Mouse (Mus musculus): ENCODE measurements around the gene Zfp668.

The Zfp668 gene

DNA sequence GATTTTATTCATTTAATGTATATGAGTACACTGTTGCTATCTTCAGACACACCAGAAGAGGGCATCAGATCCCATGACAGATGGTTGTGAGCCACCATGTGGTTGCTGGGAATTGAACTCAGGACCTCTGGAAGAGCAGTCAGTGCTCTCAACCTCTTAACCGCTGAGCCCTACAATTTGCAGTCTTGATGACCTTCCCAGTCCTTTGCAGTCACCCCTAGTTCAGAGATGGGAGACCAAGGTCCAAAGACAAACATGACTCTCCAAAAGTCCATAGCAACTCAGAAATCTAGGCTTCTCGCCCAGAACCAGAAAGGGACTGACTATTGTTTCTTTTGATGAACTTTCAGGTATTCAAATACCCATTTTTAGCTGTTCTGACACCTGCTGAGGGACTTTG is 36.6 kb downstream of the Zfp668 start:
- ChIA-PET CTCF (interaction anchor here in 3 of 4 experiments (0.6 to 2.2 kb wide), 7 partner anchors 9 to 1008 kb away, joined by 3 to 13 read pairs (median 4); partner anchors contain the start of gene Hsd3b7 (in 1 of the 3)), POLR2A (interaction anchor here in 3 of 4 experiments (0.6 to 3.5 kb wide), 28 partner anchors 9 to 273 kb away, joined by 3 to 16 read pairs (median 6); partner anchors contain the start of genes Fus (in 2 of the 3), Zfp646 (in 2 of the 3), Zfp668 (in 2 of the 3) and Ctf1 (in 1 of the 3))

DNA sequence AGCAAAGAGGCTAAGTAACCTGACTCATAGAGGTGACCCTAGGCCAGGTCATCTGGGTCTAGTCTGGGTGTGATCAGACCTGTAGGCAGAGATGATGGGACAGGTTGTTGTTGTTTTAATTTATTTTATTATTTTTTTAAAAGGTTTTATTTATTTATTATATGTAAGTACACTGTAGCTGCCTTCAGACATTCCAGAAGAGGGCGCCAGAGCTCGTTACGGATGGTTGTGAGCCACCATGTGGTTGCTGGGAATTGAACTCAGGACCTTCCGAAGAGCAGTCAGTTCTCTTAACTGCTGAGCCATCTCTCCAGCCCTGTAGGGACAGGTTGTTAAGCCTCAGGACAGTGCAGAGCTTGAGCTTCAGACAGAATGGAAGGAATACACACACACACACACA is 38.8 kb downstream of the Zfp668 start:
- CTCF ChIA-PET: interaction anchor here (0.6 to 1.5 kb wide), 7 partner anchors 11 to 181 kb away, joined by 3 to 8 read pairs (median 3); no protein-coding TSS in a partner anchor

DNA sequence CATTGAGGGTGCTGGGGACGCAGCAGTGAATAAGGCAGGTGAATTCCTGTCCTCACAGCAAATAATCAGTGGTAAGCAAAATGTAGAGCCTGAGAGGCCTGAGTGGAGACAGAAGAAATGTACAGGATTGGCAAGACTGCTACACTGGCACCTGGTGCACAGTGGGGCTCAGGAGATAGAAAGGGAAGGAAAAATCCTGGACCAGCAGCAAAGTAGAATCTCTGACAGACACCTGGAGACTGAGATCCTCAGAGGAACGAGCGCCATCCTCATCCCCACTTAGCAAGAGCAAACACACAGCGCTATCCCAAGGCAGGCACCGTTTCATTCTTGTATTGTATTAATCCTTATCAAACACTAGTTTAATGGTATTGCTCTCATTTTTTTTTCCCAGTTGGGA is 39.2 kb downstream of the Zfp668 start:
- ChIA-PET CTCF (interaction anchor here (0.6 to 1.5 kb wide), 7 partner anchors 12 to 180 kb away, joined by 3 to 21 read pairs (median 3); no protein-coding TSS in a partner anchor), POLR2A (interaction anchor here in 2 of 4 experiments (0.6 to 2.2 kb wide), 11 partner anchors 9 to 49 kb away, joined by 3 to 5 read pairs (median 4); no protein-coding TSS in a partner anchor)

More for the DNA sequence above, 38.8 kb downstream of the Zfp668 start:
- POLR2A ChIA-PET: interaction anchor here in 3 of 4 experiments (0.6 to 2.2 kb wide), 11 partner anchors 8 to 54 kb away, joined by 3 to 5 read pairs (median 4); no protein-coding TSS in a partner anchor

DNA sequence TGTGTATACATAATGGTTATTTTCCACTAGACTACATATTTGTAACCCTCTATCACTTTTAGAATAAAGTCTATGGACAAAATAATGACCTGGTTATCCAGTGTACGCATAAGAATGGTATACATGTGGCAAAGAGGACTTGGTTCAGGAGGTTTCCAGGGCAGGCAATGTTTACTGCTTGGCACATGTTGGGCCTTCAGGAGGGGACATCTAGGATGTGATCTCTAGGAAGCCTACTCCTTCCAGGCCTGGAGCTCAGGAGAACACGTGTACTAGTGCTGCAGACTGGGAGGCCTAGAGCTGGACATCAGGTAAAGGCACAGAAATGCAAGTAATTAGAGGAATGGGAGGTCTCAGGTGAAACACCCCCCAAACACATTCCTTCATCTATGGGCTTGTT is 41.1 kb downstream of the Zfp668 start:
- CTCF ChIA-PET: no interaction called here

DNA sequence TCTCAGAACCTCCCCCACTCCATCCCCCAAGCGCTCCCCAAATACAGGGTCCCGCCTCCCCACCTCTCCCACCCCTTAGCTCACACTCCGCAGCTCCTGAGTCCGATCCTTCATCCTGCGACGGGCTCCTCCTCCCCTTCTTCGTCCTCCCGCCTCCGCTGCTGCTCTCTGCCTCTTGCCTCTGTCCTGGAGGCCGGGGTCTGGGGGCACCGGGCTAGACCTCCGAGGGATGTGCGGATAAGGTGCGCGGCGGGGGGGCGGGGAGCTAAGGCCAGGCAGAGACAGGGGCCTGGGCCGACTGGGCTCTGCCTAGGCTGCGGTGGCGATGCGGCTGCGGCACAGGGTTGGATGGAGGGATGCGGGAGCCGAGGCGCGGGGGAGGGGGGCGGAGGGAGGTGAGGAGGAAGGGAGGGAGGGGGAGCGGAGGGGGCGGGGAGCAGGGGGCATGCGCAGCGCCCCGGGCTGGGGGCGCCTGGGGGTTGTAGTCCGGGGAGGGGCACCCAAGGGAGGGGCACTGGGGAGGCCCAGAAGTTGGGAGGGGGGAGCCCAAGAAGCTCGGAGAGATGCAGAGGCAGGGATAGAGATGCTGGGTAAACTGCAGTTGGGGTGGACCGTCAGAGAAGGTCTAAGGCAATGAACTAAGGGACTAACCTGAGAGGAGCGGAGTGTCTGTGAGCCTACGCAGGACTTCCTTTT is 52.3 kb downstream of the Zfp668 start, which contains the start of the genes Stx4a and Stx1b:
TSS of gene Stx4a (plus strand) at position 119 of the 696 bp plus-strand sequence.
TSS of gene Stx1b (minus strand) at position 374 of the 696 bp plus-strand sequence.
- CTCF ChIA-PET: interaction anchor here (0.5 to 1.6 kb wide), 14 partner anchors 9 to 233 kb away, joined by 3 to 7 read pairs (median 3); partner anchors contain the start of gene Hsd3b7 (in 1 of the 4)
- POLR2A ChIA-PET: interaction anchor here in 3 of 4 experiments (0.5 to 1.9 kb wide), 13 partner anchors 16 to 181 kb away, joined by 3 to 4 read pairs (median 3); no protein-coding TSS in a partner anchor

More for the DNA sequence above, 41.1 kb downstream of the Zfp668 start:
- POLR2A ChIA-PET: no interaction called here

DNA sequence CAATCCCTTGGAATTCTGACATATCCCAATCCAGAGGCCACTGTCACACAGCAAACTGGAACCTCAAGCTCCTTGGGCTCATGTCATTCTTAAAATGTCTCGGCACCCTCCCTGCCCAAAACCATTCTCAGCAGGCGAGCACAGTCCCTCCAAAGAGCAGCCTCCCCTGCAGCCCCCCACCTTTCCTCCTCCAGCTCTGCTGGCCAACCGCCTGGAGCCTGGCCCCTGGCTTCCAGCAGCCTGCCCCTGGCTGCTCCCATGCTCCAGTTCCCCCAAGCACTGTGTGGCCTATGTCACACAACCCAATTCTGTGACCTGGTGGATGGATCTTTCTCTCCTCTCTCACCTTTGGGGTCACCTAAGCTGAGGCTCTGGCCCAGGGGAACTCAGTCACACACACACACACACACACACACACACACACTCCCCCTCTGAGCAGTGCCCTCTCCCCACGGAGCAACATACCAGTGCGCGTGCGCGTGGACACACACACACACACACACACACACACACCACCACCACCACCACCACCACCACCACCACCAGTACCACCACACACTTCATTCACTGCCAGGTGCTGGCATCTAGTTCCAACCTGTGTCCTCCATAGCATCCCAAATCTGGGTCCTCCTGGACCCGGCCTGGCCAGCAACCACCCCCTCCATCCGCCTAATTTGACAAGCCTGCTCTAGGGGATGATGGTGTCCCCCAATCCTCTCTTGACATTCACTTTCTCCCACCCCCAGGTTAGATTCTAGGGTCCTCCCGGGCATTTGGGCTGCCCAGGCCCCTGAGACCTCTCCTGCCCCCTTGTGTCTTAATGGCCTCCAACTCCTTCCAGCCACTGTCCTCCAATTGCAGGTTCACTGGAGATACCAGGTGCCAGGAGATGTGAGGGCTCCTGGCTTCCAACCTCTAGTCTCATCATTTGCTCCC is 53.1 kb downstream of the Zfp668 start:
- POLR2A ChIA-PET: interaction anchor here in 3 of 4 experiments (0.6 to 1.9 kb wide), 12 partner anchors 14 to 182 kb away, joined by 3 to 4 read pairs (median 3); no protein-coding TSS in a partner anchor
- CTCF ChIA-PET: interaction anchor here in 3 of 4 experiments (0.5 to 1.6 kb wide), 11 partner anchors 8 to 121 kb away, joined by 3 to 7 read pairs (median 3); partner anchors contain the start of genes Hsd3b7 (in 2 of the 3) and Vkorc1 (in 1 of the 3)

DNA sequence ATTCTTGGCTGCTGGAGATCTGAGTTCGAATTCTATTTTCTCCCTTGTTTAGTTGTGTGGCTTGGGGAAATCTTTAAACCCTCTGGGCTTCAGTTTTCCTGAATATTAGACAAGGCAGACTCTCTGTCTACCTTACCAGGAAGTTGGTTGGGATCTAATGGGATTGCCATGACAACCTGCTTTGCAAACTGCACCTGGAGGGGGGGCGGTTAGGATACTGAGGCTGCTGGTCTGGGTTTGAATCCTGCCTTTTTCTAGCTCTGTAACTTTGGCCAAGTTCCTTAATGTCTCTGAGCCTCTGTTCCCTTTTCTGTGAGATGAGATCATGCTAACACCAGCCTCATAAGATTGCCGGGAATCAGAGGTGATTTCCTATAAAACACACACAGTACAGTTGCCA is 54.1 kb downstream of the Zfp668 start:
- CTCF ChIA-PET: interaction anchor here in 3 of 4 experiments (0.5 to 1.0 kb wide), 5 partner anchors 15 to 113 kb away, joined by 3 to 21 read pairs (median 4); partner anchors contain the start of gene Vkorc1 (in 1 of the 3)
- POLR2A ChIA-PET: interaction anchor here in 2 of 4 experiments (0.8 to 1.9 kb wide), 3 partner anchors 15 to 47 kb away, joined by 3 to 4 read pairs (median 4); no protein-coding TSS in a partner anchor

DNA sequence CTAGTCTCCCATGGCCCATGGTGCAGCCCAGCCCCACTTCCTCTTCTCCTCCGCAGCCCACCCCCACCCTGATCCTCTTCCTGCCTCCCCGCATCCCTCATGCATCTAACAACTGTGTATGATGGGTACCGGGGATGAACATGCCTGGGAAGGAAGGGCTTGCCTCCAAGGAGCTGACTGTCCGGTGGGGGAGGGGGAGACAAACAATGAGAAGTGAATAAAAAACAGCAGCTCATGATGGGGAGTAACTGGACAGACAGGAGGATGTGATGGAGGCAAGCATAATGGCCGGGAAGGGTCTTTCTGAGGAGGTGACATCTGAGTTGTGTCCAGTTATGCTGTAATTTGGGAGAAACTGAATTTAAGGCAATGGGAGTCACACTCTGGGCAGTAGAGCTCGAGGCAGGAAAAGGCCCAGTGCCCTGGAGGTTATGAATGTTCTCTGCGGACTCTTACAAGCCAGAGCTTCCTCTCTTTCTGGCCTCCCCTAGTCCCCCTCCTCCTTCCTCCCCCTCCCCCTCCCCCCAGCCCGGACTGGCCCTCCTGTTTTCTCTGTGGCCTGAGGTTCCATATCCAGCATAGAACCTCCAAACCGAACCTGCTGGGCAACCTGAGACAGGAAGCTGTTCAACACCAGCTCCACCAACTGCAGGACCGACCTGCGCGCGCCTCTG is 55.7 kb downstream of the Zfp668 start:
- CTCF ChIA-PET: interaction anchor here in 3 of 4 experiments (0.6 to 1.5 kb wide), 4 partner anchors 12 to 144 kb away, joined by 3 to 4 read pairs (median 4); no protein-coding TSS in a partner anchor
- POLR2A ChIA-PET: interaction anchor here in 2 of 4 experiments (0.5 to 2.0 kb wide), 11 partner anchors 9 to 168 kb away, joined by 3 to 5 read pairs (median 3); partner anchors contain the start of genes Hsd3b7 (in 2 of the 2) and Kat8 (in 1 of the 2)

DNA sequence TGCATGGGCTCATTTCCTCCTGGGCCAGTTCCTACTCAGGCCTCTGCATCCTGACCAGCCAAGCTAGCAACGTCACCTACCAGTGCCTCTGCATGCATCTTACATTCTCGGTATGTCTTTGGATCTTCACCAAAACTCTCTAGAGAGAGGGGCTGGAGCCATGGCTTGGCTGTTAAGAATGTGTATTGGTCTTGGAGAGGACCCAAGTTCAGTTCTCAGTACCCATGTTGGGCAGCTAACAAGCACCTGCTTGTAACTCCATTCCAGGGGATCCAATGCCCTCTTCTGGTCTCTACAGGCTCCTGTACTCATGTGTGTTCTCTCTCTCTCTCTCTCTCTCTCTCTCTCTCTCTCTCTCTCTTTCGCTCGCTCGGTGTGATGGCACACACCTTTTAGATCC is 58.9 kb downstream of the Zfp668 start:
- POLR2A ChIA-PET: interaction anchor here in 3 of 4 experiments (1.2 to 4.9 kb wide), 5 partner anchors 13 to 192 kb away, joined by 3 to 24 read pairs (median 10); partner anchors contain the start of genes Gm49388 (in 1 of the 3), Hsd3b7 (in 1 of the 3), Zfp646 (in 1 of the 3) and Zfp668 (in 1 of the 3)
- CTCF ChIA-PET: interaction anchor here in 2 of 4 experiments (0.7 to 2.6 kb wide), 2 partner anchors 9 to 44 kb away, joined by 5 to 7 read pairs; no protein-coding TSS in a partner anchor

DNA sequence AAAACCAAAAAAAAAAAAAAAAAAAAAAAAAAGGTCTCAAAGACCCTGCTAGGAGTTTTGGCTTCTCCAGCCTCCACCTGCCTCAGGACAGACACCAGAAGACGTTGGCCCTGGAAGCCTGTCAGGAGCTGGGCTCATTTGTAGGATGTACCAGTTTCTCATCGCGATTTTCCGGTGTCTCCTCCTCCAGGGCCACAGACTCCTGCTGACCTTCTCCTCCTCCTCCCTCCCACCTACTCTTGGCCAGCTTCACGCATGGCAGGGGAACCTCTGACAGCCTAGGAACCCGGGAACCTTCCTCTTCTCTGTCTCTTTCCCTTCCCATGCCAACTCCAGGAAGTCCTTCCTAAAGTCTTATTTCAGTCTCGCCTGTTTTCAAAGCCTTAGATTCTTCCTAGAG is 59.6 kb downstream of the Zfp668 start:
- ChIA-PET POLR2A (interaction anchor here in 3 of 4 experiments (0.6 to 4.9 kb wide), 35 partner anchors 9 to 700 kb away, joined by 3 to 24 read pairs (median 5); partner anchors contain the start of genes Hsd3b7 (in 2 of the 3), Gm49388 (in 1 of the 3), Kat8 (in 1 of the 3) and Setd1a (in 1 of the 3)), CTCF (interaction anchor here in 3 of 4 experiments (0.5 to 2.6 kb wide), 12 partner anchors 9 to 335 kb away, joined by 3 to 18 read pairs (median 6); partner anchors contain the start of gene Hsd3b7 (in 1 of the 3))

DNA sequence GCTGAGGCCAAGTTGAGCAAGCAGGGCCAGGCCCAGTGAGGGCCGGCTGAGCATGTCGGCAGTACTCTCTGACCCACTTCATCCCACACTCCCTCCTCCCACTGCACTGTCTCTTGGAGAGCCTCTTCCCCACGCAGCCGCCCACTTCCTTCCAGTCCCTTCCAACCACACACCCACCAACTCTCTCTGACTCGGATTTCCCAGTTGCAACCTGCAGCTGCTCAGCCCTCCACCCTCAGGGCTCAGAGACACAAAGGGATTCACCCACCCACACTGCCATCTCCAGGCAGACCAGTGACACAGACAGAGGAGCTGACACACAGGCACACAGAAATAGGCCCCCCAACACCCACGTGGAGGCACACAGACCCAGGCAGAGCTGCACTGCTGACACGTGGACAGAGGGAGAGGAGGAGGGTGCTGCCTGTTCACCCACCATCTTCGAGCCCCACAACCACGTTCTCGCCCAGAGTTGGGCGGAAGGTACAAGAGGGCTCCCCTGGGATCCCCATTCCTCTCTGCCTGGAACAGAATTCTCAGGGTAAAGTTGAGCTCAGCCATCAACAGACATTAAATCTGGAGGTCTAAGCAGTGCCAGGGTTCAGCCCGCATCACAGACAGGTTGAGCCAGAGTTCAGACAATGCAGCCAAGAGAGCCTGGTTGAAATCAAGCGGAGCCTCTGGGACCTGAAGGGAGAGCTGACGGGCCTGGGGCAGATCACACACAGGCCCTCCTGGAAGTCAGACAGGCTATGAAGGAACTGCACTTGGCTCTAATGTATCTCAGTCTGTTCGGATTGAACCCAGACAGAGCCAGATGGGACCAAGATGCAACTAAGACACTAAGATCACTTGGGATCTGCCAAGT is 60.4 kb downstream of the Zfp668 start:
- CTCF ChIA-PET: interaction anchor here (0.5 to 2.6 kb wide), 35 partner anchors 8 to 159 kb away, joined by 3 to 18 read pairs (median 4); partner anchors contain the start of genes Hsd3b7 (in 3 of the 4), Stx1b (in 2 of the 4) and Stx4a (in 2 of the 4)
- POLR2A ChIA-PET: interaction anchor here (0.6 to 4.9 kb wide), 51 partner anchors 10 to 941 kb away, joined by 3 to 24 read pairs (median 4); partner anchors contain the start of genes Hsd3b7 (in 4 of the 4), Kat8 (in 2 of the 4), Zfp646 (in 2 of the 4) and Zfp668 (in 2 of the 4)

DNA sequence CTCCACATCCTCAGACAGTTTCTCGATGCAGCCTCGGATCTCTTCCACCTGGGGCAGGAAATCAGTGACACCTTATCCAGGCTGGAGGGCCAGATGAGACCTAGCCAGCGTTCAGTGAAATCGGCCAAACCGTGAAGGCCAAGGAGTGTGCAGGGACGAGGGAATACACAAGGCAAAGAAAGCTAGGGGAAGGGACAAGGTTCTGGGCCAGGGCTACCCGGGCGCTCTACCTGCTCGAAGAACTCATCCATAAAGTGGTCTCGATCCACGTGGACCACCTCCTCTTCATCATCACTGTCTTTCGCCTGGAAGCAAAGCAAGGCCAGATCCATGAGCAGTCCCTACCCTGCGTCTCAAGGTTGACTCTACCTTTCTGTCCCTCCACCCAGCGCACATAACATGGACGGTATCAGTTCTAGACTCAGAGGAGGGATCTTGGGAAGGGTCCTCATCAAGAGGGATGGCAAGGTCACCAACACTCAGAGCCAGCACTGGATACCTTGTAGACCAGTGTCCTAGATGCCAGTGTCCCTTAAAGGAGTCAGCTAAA is 61.4 kb downstream of the Zfp668 start:
- ChIA-PET CTCF (interaction anchor here (0.9 to 2.6 kb wide), 15 partner anchors 9 to 158 kb away, joined by 3 to 18 read pairs (median 6); partner anchors contain the start of genes Hsd3b7 (in 3 of the 4), Stx1b (in 2 of the 4) and Stx4a (in 2 of the 4)), POLR2A (interaction anchor here (0.6 to 4.9 kb wide), 24 partner anchors 10 to 439 kb away, joined by 3 to 24 read pairs (median 4); partner anchors contain the start of genes Hsd3b7 (in 4 of the 4), Kat8 (in 2 of the 4), Fbxl19 (in 1 of the 4) and Setd1a (in 1 of the 4))

DNA sequence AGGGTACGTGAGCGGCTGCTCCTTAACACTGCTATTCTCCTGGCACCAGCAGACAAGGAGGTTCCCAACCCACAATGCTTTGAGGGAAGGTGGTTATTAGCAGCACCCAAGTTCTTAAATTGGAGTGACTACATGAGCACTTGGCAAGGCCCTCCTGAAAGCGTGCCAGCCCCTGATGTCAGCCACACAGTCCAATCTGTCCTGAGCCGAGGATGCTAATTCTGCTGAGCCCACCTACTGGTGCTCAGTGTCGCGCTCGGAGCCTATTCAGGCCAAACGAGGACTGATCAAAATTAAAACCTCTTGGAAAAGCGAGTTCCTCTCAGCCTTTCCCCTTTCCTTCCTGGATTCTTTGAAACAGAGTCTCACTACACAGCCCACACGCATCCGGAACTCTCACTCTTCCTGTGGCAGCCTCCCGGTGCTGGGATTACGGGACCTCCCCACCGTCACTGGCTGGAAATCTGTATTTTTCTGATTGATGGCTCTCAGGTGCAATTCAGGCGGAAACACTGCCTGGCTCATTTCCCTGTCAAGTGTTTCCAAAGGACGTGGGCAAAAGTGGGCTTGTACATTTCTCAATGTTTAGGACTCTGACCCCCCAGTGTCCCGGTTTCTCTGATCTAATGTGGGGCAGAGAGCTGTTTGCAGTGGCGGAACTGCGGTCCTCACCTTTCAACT is 62.2 kb downstream of the Zfp668 start:
- POLR2A ChIA-PET: interaction anchor here in 3 of 4 experiments (0.8 to 4.9 kb wide), 11 partner anchors 9 to 139 kb away, joined by 3 to 24 read pairs (median 4); partner anchors contain the start of genes Hsd3b7 (in 1 of the 3), Kat8 (in 1 of the 3) and Setd1a (in 1 of the 3)
- CTCF ChIA-PET: interaction anchor here in 3 of 4 experiments (0.6 to 1.9 kb wide), 4 partner anchors 13 to 432 kb away, joined by 4 to 11 read pairs (median 6); partner anchors contain the start of genes Hsd3b7 (in 2 of the 3) and Tgfb1i1 (in 1 of the 3)

DNA sequence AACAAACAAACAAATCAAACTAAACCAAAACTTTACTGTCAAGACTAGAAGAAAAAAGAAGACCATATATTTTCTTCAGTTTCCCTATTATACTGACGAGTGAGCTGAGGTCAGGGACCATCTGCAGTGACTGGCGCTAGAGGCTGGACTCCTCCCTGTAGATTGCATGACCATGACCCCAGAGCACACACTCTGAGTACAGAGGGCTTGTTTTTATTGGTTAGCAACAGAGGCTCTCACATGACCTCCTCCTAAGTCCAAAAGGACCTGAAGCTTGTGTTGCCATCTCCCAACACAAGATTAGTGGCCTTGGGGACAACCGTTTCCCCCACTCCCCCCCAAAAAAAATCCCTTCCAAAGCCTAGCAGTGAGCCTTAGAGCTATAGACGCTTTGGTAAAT is 62.8 kb downstream of the Zfp668 start:
- POLR2A ChIA-PET: interaction anchor here in 3 of 4 experiments (0.7 to 4.9 kb wide), 7 partner anchors 12 to 137 kb away, joined by 3 to 24 read pairs (median 4); partner anchors contain the start of genes Hsd3b7 (in 1 of the 3) and Kat8 (in 1 of the 3)
- CTCF ChIA-PET: interaction anchor here in 2 of 4 experiments (0.6 to 1.2 kb wide), 4 partner anchors 13 to 1235 kb away, joined by 3 to 6 read pairs (median 4); partner anchors contain the start of genes Hsd3b7 (in 1 of the 2) and Tgfb1i1 (in 1 of the 2)

Data from embryonic stem cell, embryonic (primary cell).